Mouse (Mus musculus) brain, embryonic 18.5 days (tissue): ENCODE data around the gene Magi1.

Source experiments
- DNase-seq: peaks from one replicate; pipeline ENCODE4 v3.0.0-alpha.2; 2012; ENCODE audit warnings: low read depth, low spot score

The Magi1 gene

GRCm38 (mm10) chr6:93901408-93901807 is 382.3 kb downstream of the Magi1 start:
- no peak for DNase-seq

- DNase-seq: no peak
Observed at GRCm38 (mm10) chr6:93897512-93897911, 386.2 kb downstream of the Magi1 start.

GRCm38 (mm10) chr6:93895721-93896120 is 388.0 kb downstream of the Magi1 start:
- DNase-seq: no peak

- DNase-seq: no peak
Observed at GRCm38 (mm10) chr6:93893956-93894355, 389.8 kb downstream of the Magi1 start.

GRCm38 (mm10) chr6:93892922-93893321 is 390.8 kb downstream of the Magi1 start:
- DNase-seq: no peak

GRCm38 (mm10) chr6:93890011-93890410 is 393.7 kb downstream of the Magi1 start:
- DNase-seq: no peak

GRCm38 (mm10) chr6:93877337-93877736 is 406.4 kb downstream of the Magi1 start:
- DNase-seq: no peak

- no peak for DNase-seq
Observed at GRCm38 (mm10) chr6:93874936-93875335, 408.8 kb downstream of the Magi1 start.

- DNase-seq: no peak
Observed at GRCm38 (mm10) chr6:93874376-93874775, 409.3 kb downstream of the Magi1 start.

GRCm38 (mm10) chr6:93873536-93873935 is 410.2 kb downstream of the Magi1 start:
- no peak for DNase-seq

- DNase-seq: no peak
Observed at GRCm38 (mm10) chr6:93871516-93871915, 412.2 kb downstream of the Magi1 start.

- no peak for DNase-seq
Observed at GRCm38 (mm10) chr6:93870023-93870422, 413.7 kb downstream of the Magi1 start.

GRCm38 (mm10) chr6:93862263-93862662 is 421.5 kb downstream of the Magi1 start:
- no peak for DNase-seq

GRCm38 (mm10) chr6:93856783-93857182 is 426.9 kb downstream of the Magi1 start:
- DNase-seq: no peak

- no peak for DNase-seq
Observed at GRCm38 (mm10) chr6:93855806-93856641, 427.7 kb downstream of the Magi1 start.

- no peak for DNase-seq
Observed at GRCm38 (mm10) chr6:93848942-93849790, 434.6 kb downstream of the Magi1 start.

- DNase-seq: no peak
Observed at GRCm38 (mm10) chr6:93845498-93845897, 438.2 kb downstream of the Magi1 start.

- no peak for DNase-seq
Observed at GRCm38 (mm10) chr6:93845080-93845479, 438.6 kb downstream of the Magi1 start.

- peak; percentile 40 for DNase-seq
Observed at GRCm38 (mm10) chr6:93844576-93844975, 439.1 kb downstream of the Magi1 start.

GRCm38 (mm10) chr6:93838398-93838797 is 445.3 kb downstream of the Magi1 start:
- DNase-seq: no peak

GRCm38 (mm10) chr6:93836585-93836984 is 447.1 kb downstream of the Magi1 start:
- DNase-seq: no peak

GRCm38 (mm10) chr6:93835211-93835610 is 448.5 kb downstream of the Magi1 start:
- DNase-seq: no peak

- DNase-seq: no peak
Observed at GRCm38 (mm10) chr6:93828262-93828661, 455.5 kb downstream of the Magi1 start.
